Mouse (Mus musculus) kidney, embryonic 16.5 days (tissue): Measurements from ENCODE around the gene Shisa8. TPM values are rescaled to one million over a fixed set of nuclear protein-coding genes. Genes with fewer than 3 reads are reported as not detected.

ENCODE experiments used
- ATAC-seq: fragments of 200-750 bp; cut with Nextera tagmentation; 2 replicates; pipeline ENCODE4 v1.8.0; 2017; ENCODE audit warnings: moderate TSS enrichment; ENCODE audit not compliant: low FRiP score, low TSS enrichment
- H3K27ac ChIP-seq: fragments of 300-500 bp; sonication (generic); 2 replicates; pipeline ENCODE4 v1.5.1; 2014; ENCODE audit warnings: low read length
- H3K27me3 ChIP-seq: fragments of 300-500 bp; sonication (generic); 2 replicates; pipeline ENCODE4 v1.6.1; 2014; ENCODE audit warnings: low read length, control low read depth, mixed read lengths; ENCODE audit not compliant: insufficient read depth
- H3K36me3 ChIP-seq: fragments of 300-500 bp; sonication (generic); 2 replicates; pipeline ENCODE4 v1.6.1; 2014; ENCODE audit warnings: low read length, control low read depth, mixed read lengths; ENCODE audit not compliant: insufficient read depth
- H3K4me1 ChIP-seq: fragments of 300-500 bp; sonication (generic); 2 replicates; pipeline ENCODE4 v1.6.1; 2014; ENCODE audit warnings: low read length, control low read depth, mixed read lengths; ENCODE audit not compliant: insufficient read depth
- H3K4me2 ChIP-seq: fragments of 300-500 bp; sonication (generic); replicated peaks from 2 replicates; pipeline ENCODE4 v1.6.1; 2014; ENCODE audit warnings: low read depth, low read length
- H3K4me3 ChIP-seq: fragments of 300-500 bp; sonication (generic); 2 replicates; pipeline ENCODE4 v1.5.1; 2014; ENCODE audit warnings: mild to moderate bottlenecking, low read length
- H3K9ac ChIP-seq: fragments of 300-500 bp; sonication (generic); replicated peaks from 2 replicates; pipeline ENCODE4 v1.6.1; 2014; ENCODE audit warnings: low read length
- H3K9me3 ChIP-seq: fragments of 300-500 bp; sonication (generic); 2 replicates; pipeline ENCODE4 v1.6.1; 2016; ENCODE audit warnings: low read length, control low read depth
- WGBS: fragments of 180-500 bp; shearing (Covaris S2); extraction: QIAGEN DNeasy Blood & Tissue Kit; methylation state at CpG from one replicate; pipeline ENCODE4 v1.1.7; 2014; 5-methylcytosine and 5-hydroxymethylcytosine counted together
- polyA plus RNA-seq: library from polyadenylated mRNA; unstranded; fragments of >200 nt; fragmentation: Nextera tagmentation; extraction: Ambion mirVana; gene quantifications from 2 replicates; pipeline ENCODE4 v1.2.1, GENCODE M21; 2015

Gene Shisa8
- polyA plus RNA-seq, 1 experiment from 2014 or later: 0.41 TPM

DNA sequence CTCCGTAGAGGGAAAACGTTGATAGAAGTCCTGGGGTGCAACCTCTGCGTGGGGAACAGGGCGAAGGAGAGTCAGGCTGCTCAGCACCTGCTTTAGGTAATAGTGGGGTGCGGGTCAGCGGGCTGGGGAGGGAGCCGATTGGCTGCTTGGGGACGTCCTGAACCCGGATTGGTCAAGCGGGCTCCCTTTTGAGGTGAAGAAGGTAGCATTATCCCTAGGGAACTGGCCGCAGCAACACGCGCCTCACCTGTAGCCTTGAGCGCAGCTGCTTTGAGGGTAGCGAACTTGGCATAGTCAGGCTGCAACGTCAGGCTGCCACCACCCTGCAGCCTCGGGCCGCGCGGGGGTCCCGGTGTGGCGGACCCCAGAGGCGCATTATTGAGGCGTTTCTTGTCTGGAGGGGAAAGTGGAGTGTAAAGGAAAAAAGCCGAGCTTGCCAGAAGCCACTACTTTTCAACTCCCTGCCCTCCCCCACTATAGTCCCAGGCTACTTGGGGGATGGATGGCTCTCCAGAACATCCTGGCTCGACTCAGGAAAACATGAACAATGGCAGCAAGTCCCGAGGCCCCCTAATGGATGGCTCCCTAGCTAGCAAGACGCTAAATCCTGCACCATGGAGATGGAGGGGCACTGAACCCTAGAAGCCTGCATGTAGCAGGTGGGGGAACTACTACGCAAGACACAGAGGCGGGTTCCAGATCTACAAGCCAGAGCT, 5.0 kb downstream of the Shisa8 start:
- Histone ChIP-seq H3K9ac (no peak overlapping the region), H3K9me3 (no peaks in the 10 kb centered on the region), H3K36me3 (peaks cover 25% of the 10 kb centered on the region), H3K27me3 (peaks cover 70% of the 10 kb centered on the region), H3K4me3 (peak overlapping the region; percentile 6; the same call in 1 of the 2 replicates), H3K4me2 (no peak overlapping the region; the same call in 1 of the 2 replicates), H3K4me1 (peaks cover 27% of the 10 kb centered on the region), H3K27ac (no peak overlapping the region)
- no peak for ATAC-seq
- 19% methylated on average over 30 of the region's 30 CpGs for WGBS

DNA sequence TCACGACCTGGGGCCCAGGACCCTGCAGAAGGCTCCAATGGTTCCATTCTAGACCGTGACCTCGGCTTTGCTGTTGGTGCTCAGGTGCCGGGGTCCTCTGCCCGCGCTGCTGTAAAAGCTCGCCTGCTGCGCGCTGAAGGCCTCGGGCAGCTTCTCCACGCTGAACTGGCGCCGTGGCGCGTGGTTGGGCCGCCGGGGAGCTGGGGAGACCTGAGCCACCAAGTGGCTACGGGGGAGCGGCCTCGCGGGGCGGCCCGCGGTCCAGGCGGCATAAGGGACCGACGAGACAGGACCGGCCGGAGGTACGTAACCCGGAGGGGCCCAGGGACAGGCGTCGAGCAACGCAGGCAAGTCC, 5.5 kb downstream of the Shisa8 start:
- H3K4me3 ChIP-seq: peak overlapping the region; percentile 6; the same call in 1 of the 2 replicates
- H3K9ac ChIP-seq: 0 out of 2 replicates have a peak overlapping the region, but pooled peaks have one; percentile 20
- H3K9me3 ChIP-seq: no peaks in the 10 kb centered on the region
- peaks cover 21% of the 10 kb centered on the region for H3K4me1 ChIP-seq
- no peak overlapping the region for H3K4me2 ChIP-seq
- peaks cover 28% of the 10 kb centered on the region for H3K36me3 ChIP-seq
- no peak overlapping the region for H3K27ac ChIP-seq
- no peak for ATAC-seq
- H3K27me3 ChIP-seq: peaks cover 65% of the 10 kb centered on the region
- 19% methylated on average over 34 of the region's 34 CpGs for WGBS

DNA sequence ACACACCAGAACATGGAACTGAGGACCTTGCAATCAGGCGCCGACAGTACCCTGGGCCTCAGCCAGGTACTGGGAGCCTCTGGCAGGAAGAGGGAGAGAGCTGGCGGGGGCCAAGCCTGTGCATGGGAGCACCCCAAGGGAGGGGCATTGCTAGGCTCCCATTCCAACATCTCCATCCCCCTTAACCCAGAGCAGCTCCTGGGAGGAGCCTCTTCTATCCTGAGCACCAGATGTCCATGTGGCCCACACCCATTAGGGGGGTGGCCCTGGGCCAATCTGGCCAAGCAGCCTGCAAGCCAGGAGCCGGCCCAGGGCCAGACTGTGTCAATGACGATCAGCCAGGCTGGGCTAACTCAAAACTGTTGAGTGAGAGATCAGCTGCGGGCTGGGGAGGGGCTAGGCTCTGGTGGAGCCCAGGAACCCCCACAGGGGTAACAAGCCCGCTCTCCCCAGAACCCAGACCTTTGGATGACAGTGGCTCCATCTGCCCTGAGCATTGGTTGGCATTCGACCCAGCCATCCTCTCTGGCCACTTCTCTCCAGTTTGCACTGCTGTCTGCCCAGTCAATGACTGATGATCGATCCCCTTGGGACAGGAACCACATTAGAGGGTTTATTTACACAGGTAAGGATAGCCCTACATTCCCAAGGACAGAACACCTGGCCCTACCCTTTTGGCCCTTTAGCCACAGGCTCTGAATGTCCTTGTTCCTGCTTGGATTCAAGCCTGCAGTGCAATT, 6.1 kb downstream of the Shisa8 start:
- no peaks in the 10 kb centered on the region for H3K9me3 ChIP-seq
- 0 out of 2 replicates have a peak overlapping the region, but pooled peaks have one; percentile 20 for H3K9ac ChIP-seq
- peaks cover 33% of the 10 kb centered on the region for H3K36me3 ChIP-seq
- H3K27ac ChIP-seq: no peak overlapping the region
- H3K27me3 ChIP-seq: peaks cover 59% of the 10 kb centered on the region
- 65% methylated on average over 9 of the region's 9 CpGs for WGBS
- no peak for ATAC-seq
- H3K4me3 ChIP-seq: no peak overlapping the region
- H3K4me2 ChIP-seq: no peak overlapping the region
- H3K4me1 ChIP-seq: peaks cover 16% of the 10 kb centered on the region

DNA sequence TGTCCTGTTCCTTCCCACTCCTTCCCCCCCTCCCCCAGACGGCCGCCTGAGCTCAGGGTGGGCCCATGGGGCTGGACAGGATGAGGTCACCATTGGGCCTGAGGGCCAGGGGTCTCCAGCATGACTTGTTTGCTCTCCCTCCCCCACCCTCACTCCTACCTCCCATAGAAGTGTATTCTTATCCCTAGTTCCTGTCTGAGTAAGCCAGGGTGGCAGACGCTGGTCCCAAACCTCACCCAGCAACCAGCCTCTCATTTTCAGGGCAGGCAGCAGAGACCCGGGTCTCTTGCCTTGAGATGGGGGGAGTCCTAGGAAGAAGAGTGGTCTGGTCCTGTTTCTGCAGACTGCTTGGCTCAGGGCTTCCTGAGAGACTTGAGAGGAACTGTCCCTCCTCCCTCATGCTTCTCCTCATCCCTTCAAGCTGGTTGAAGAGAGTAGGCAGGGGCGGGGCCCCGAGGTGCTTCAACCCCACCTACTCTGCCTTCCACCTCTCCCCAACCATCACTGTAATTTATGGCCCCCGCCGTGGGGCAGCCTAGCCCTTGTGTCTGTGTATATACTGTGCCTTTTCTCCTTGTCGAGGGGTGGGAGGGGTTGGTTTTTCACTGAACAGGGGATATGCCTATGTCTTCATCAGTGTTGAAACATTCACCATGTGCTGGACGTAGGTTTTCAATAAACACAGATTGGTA, 7.8 kb downstream of the Shisa8 start:
- 47% methylated on average over 10 of the region's 10 CpGs for WGBS

DNA sequence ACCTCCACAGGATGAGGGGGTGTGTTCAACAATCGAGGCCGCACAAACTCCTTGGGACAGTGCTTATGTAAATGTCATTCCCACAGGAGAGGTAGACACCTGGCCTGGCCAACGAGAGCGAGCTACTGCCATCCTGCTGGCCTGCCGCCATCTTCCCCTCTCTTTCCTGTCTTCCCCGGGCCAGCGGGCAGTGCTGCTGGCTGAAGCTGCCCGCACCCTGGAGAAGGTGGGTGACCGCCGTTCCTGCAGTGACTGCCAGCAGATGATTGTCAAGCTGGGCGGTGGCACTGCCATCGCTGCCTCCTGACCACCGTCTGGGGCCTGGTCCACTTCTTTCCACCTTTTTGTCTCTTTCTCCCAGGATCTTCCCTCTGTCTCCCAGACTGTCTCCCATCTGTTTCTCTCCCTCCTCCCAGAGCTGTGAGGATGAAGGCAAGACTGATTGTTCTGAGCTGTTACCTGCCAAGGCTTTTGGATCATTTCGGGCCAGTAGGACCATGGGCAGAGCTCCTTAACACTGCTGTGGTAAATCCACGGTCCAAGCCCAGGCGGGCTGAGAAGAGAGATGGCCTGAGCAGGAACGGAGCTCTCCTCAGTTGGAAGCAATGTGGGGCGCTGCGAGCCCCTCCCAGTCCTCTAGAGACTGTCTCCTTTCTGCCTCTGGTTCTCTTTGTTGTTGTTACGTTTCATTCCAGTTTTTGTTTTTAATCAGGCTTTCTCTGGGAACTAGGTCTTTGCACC, 8.8 kb downstream of the Shisa8 start:
- Histone ChIP-seq H3K36me3 (peaks cover 55% of the 10 kb centered on the region), H3K4me3 (no peak overlapping the region), H3K27me3 (peaks cover 32% of the 10 kb centered on the region), H3K9me3 (no peaks in the 10 kb centered on the region), H3K27ac (no peak overlapping the region), H3K9ac (no peak overlapping the region), H3K4me2 (no peak overlapping the region), H3K4me1 (peaks cover 12% of the 10 kb centered on the region)
- no peak for ATAC-seq
- WGBS: 85% methylated on average over 20 of the region's 20 CpGs

More for the DNA sequence above, 7.8 kb downstream of the Shisa8 start:
- ATAC-seq: no peak
- Histone ChIP-seq H3K36me3 (peaks cover 44% of the 10 kb centered on the region), H3K4me3 (no peak overlapping the region), H3K4me1 (peaks cover 12% of the 10 kb centered on the region), H3K9ac (no peak overlapping the region), H3K9me3 (no peaks in the 10 kb centered on the region), H3K4me2 (no peak overlapping the region), H3K27me3 (peaks cover 42% of the 10 kb centered on the region), H3K27ac (no peak overlapping the region)

DNA sequence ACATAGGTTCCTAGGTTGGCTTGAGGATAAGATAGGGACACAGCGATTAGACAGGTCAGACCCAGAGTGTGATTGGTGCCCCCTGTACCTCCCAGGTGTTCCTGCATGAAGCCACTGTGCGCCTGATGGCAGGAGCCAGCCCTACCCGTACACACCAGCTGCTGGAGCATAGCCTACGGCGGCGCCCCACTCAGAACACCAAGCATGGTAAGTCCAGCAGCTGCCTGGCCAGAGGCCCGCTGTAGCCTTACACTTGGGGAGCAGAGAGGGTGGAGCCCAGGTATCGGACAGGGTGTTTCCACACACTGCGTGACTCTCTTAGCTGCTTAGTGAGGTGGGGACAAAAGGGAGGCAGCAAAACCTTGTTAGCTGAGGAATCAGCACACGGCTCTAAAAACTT, 9.5 kb downstream of the Shisa8 start:
- 94% methylated on average over 10 of the region's 10 CpGs for WGBS
- Histone ChIP-seq H3K4me1 (peaks cover 12% of the 10 kb centered on the region), H3K36me3 (peaks cover 60% of the 10 kb centered on the region)

GRCm38 (mm10) chr15:82202086-82202485, 10.5 kb downstream of the Shisa8 start:
- Histone ChIP-seq H3K9ac (no peak overlapping the region), H3K4me1 (peaks cover 9% of the 10 kb centered on the region), H3K36me3 (peaks cover 70% of the 10 kb centered on the region), H3K4me3 (no peak overlapping the region), H3K4me2 (no peak overlapping the region), H3K27ac (no peak overlapping the region), H3K9me3 (no peaks in the 10 kb centered on the region), H3K27me3 (peaks cover 18% of the 10 kb centered on the region)
- WGBS: 69% methylated on average over 6 of the region's 6 CpGs
- no peak for ATAC-seq

More for the DNA sequence above, 9.5 kb downstream of the Shisa8 start:
- Histone ChIP-seq H3K9me3 (no peaks in the 10 kb centered on the region), H3K4me2 (no peak overlapping the region), H3K9ac (no peak overlapping the region), H3K27ac (no peak overlapping the region), H3K4me3 (no peak overlapping the region), H3K27me3 (peaks cover 28% of the 10 kb centered on the region)
- no peak for ATAC-seq

DNA sequence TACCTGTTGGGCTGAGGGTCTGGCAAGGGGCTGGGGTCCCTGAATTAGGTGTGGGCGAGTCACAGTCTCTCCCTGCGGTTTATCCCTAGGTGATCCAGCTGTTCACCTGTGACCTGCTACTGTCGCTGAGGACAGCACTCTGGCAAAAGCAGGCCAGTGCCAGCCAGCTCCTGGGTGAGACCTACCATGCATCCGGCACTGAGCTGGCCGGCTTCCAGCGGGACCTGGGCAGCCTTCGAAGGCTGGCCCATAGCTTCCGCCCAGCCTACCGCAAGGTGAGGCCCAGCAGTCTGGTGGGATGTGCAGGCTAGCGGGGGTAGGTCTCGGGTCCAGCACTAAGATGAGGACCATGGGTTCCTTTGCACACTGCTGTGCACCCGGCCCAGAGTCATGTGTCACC, 13.1 kb downstream of the Shisa8 start:
- no peaks in the 10 kb centered on the region for H3K9me3 ChIP-seq
- no peak for ATAC-seq
- H3K4me1 ChIP-seq: no peaks in the 10 kb centered on the region
- no peak overlapping the region for H3K27ac ChIP-seq
- no peak overlapping the region for H3K4me2 ChIP-seq
- H3K27me3 ChIP-seq: no peaks in the 10 kb centered on the region
- no peak overlapping the region for H3K9ac ChIP-seq
- WGBS: 84% methylated on average over 12 of the region's 12 CpGs
- H3K4me3 ChIP-seq: no peak overlapping the region
- H3K36me3 ChIP-seq: peaks cover 79% of the 10 kb centered on the region

GRCm38 (mm10) chr15:82198342-82198741, 14.3 kb downstream of the Shisa8 start:
- Histone ChIP-seq H3K9ac (no peak overlapping the region), H3K4me1 (no peaks in the 10 kb centered on the region), H3K4me3 (no peak overlapping the region), H3K9me3 (no peaks in the 10 kb centered on the region), H3K36me3 (peaks cover 82% of the 10 kb centered on the region), H3K4me2 (no peak overlapping the region), H3K27ac (no peak overlapping the region), H3K27me3 (no peaks in the 10 kb centered on the region)
- ATAC-seq: no peak
- 89% methylated on average over 7 of the region's 7 CpGs for WGBS
